Mouse (Mus musculus) T-helper 17 cell (primary cell): ENCODE data around the gene Gpr31b.
"Not testable (repeated sequence)": the region's sequence is repeated elsewhere in the genome, so short reads cannot be mapped to it uniquely, and the experiment has no call there.

ENCODE experiments used
- in situ Hi-C, 2 experiments: fragments of 300-600 bp; cut with MboI, MseI; formaldehyde crosslinking; loops; 1 replicate in 1 of 2; 2 replicates in 1 of 2; pipeline ENCODE4 v1.15.1; 2025; ENCODE audit warnings: high pct_unique_total_duplicates in 2 of 2

Gpr31b gene

GRCm38 (mm10) chr17:13052124-13052813 is at the start of gene Gpr31b:
TSS of gene Gpr31b (minus strand) at chr17:13052296.
- in situ Hi-C loops = not testable (repeated sequence)

DNA sequence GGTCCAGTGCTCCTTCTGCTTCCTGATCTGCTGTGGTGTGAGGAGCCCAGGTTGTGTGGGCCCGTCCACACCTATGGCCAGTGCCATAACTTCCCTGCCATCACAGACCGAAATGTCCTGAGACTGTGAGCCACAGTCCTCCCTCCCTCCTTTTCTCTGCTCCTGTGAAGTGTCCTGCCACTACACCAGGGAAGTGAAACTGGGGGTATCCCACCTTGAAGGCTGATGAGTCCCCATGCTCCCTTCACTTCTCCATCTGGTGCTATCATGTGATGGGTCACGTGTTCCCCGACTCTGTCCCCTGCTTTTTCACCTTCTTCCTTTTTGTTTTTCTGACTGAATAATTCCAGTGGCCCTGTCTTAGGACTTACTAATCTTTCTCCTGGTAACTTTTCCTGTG is 40.9 kb upstream of the Gpr31b start:
- in situ Hi-C loops = loop anchor here (5.0 to 10.0 kb wide), 2 partner anchors 284 to 452 kb away; no protein-coding TSS in a partner anchor

- in situ Hi-C loops = loop anchor here (5.0 to 10.0 kb wide), 2 partner anchors 285 to 453 kb away; no protein-coding TSS in a partner anchor
Measured at GRCm38 (mm10) chr17:13092100-13092764, 40.1 kb upstream of the Gpr31b start.

- in situ Hi-C loops = loop anchor here (5.0 to 10.0 kb wide), 2 partner anchors 286 to 453 kb away; no protein-coding TSS in a partner anchor
Measured at GRCm38 (mm10) chr17:13091510-13091909, 39.4 kb upstream of the Gpr31b start.

DNA sequence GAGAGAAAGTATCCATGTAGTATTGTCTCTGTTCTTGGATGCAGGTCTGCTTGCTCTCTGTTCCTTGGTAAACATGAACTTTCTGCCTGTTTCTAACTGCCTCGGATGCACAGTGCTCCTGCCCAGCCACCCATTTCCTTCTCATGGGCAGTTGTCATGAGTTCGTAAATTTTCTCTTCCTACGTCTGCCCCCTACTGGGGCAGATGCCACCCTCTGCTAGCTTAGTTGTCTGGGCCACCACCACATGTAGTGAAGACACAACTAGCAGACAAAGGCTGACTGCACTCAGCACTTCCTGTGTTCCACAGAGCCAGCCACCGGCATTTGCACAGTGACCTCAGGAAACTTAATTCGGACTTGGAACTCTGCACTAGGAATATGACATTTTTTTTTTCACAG is 17.1 kb upstream of the Gpr31b start:
- in situ Hi-C loops = not testable (repeated sequence)

DNA sequence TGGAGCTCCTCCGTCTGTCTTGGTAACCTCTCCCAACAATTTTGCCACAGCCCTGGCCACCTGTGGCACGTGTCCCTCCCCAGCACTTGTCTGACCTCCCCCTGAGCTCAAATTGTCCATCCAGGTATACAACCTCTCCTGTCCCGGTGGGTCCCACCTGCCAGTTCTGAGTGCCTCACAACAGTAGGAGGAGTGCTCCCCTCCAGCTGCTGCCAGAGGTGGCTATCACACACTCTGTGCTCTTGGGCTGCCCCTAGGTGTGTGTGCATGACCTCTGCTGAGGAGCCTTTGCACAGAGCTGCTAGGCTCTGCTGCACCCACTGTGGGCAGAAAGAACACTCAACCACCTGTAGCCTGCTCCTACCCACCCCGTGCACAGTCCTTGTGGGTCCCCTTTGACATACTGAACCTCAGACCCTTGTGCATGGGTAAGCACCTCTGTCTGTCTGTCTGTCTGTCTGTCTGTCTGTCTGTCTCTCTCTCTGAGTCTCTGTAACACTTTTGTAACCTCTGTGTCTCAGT is 15.8 kb upstream of the Gpr31b start:
- in situ Hi-C loops = not testable (repeated sequence)

GRCm38 (mm10) chr17:13062882-13063281 is 10.8 kb upstream of the Gpr31b start:
- in situ Hi-C loops = loop anchor here in 1 of 2 experiments (5.0 kb wide), 2 partner anchors 44 to 294 kb away; no protein-coding TSS in a partner anchor

DNA sequence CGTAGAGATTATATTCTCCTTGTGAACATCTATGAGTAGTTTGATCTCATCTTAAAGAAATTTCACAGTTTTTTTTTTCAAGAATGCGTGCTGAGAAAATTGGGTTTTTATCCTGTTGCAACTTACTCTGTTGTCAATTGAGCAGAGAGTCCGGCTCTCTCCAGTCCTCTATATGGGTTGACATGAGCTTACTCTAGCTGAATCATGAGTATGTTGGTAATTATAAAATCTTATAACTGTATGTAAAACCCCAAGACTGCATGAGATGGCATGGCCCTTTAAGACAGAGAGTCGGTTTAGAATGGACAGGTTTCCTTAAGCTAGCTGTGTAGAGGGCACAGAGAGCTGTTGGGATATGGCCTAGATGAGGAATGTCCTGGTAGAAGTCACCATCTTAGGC is 8.7 kb upstream of the Gpr31b start, which contains the start of gene Tcp10b:
Gene Tcp10b, plus strand, starts transcription at position 301 of the 400 bp plus-strand sequence.
- in situ Hi-C loops = loop anchor here in 1 of 2 experiments (5.0 kb wide), 2 partner anchors 46 to 296 kb away; no protein-coding TSS in a partner anchor

DNA sequence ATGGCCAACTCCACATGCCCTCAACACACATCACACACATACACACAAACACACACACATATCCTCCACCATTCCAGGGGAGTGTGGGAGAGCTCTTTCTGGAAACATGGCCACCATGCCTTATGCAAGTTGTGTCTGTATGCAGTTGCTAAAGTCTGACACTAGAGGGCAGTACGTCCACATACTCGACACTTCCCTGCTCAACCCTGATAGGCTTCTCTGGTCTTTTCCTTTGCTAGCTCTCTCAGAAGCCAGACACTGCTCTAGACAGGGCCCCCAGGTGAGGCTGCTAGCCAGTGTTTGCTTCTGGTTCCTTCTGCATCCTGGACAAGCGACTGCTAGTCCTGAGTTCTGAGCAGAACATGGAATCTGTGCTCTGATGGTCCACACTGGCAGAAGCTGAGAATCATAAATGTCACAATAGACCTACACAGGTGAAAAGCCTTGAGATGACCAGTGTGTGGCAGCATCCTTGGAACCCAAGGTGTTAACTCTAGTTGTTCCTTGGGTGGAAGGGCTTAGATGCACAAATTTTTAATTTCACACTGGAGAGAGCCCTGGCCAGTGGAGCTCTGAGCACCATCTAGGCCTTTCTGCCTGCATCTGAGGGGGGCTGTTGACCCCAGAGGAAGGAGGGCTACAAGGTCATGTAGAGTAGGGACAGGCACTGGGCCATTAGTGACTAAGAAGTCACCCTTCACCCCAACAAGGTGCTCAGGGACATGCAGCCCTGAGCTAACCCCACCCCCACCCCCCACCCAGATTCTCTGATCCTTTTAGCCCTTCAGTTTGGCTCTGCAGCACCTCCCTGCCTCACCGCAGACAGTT is 8.0 kb downstream of the Gpr31b start:
- in situ Hi-C loops = loop anchor here in 1 of 2 experiments (10.0 kb wide), 1 partner anchor 501 kb away; no protein-coding TSS in a partner anchor

GRCm38 (mm10) chr17:13036627-13037192 is 15.4 kb downstream of the Gpr31b start:
- in situ Hi-C loops = loop anchor here in 1 of 2 experiments (5.0 kb wide), 1 partner anchor 296 kb away; no protein-coding TSS in a partner anchor

DNA sequence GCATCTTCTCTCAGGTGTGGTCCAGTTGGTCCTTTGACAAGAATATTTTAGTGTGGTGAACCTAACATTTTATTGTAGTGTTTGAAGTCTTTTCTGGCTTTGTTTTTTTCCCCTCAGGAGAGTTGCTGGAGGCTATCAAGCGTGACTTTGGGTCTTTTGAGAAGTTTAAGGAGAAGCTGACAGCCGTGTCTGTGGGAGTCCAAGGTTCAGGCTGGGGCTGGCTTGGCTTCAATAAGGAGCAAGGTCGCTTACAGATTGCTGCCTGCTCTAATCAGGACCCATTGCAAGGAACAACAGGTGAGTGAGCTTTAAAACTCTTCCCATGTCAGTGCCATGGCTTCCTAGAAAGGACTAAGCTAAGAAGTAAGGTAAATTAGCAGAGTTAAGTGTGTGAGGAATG is 38.8 kb downstream of the Gpr31b start:
- in situ Hi-C loops = no loop called here

GRCm38 (mm10) chr17:13009887-13010286 is 42.2 kb downstream of the Gpr31b start:
- in situ Hi-C loops = no loop called here

GRCm38 (mm10) chr17:13008528-13008927 is 43.6 kb downstream of the Gpr31b start:
- in situ Hi-C loops = no loop called here

GRCm38 (mm10) chr17:13007730-13008425 is 44.2 kb downstream of the Gpr31b start:
- in situ Hi-C loops = no loop called here

GRCm38 (mm10) chr17:13006984-13007383 is 45.1 kb downstream of the Gpr31b start:
- in situ Hi-C loops = no loop called here

GRCm38 (mm10) chr17:13006546-13006945 is 45.5 kb downstream of the Gpr31b start, which contains the start of gene Sod2:
TSS of gene Sod2 (plus strand) at chr17:13006846.
- in situ Hi-C loops = not testable (repeated sequence)

DNA sequence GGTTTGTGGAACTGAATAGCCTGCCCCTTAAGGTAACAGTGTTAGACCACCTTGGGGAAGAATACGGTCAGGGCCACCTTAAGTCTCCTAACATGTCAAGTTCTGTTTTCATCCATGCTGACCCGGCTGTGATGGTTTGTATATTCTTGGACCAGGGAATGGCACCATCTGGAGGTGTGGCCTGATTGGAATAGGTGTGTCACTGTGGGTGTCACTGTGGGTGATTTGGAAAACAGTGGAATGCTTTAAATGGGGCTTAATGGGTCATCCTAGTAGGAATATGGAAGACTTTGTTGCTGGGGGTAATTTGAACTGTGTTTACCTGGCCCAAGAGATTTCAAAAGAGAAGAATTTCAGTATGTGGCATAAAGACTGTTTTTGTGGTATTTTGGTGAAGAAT is 47.7 kb downstream of the Gpr31b start:
- in situ Hi-C loops = not testable (repeated sequence)

DNA sequence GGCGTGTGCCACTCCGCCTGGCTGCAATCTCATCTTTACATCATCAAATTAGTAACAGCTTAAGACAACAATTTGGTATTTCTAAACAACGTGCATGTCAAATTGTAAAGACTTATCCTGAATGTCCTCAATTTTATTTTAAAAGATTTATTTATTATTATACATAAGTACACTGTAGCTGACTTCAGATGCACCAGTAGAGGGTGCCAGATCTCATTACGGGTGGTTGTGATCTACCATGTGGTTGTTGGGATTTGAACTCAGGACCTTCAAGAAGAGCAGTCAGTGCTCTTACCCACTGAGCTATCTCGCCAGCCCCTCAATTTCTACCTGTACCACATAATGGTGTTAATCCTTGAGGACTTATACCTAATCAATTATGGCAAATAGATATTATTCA is 49.9 kb downstream of the Gpr31b start:
- in situ Hi-C loops = not testable (repeated sequence)
